Mouse (Mus musculus) CH12.LX (cell line): ENCODE measurements at regions not wholly inside any gene's neighbourhood (a gene's known extent, or its start where the extent isn't known, plus 50 kb on each side); places are given as distances from the start of the nearest gene placed in this dataset.

ENCODE experiments used
- CTCF ChIP-seq, 2 experiments: IDR thresholded peaks in 1 of 2; conservative IDR thresholded peaks in 1 of 2; 2 replicates each; pipeline ENCODE4 v1.5.1; 2011 to 2012; ENCODE audit warnings: low read depth in 2 of 2, low read length in 2 of 2, improper control_type of control experiment in 1 of 2, inconsistent platforms in 1 of 2, mild to moderate bottlenecking in 1 of 2, moderate library complexity in 1 of 2
- EP300 ChIP-seq: IDR thresholded peaks from 2 replicates; pipeline ENCODE4 v1.6.1; 2011; ENCODE audit warnings: low read length, improper control_type of control experiment
- MXI1 ChIP-seq: IDR thresholded peaks from 2 replicates; pipeline ENCODE4 v1.6.1; 2011; ENCODE audit warnings: mild to moderate bottlenecking, low read depth, low read length, improper control_type of control experiment
- MYC ChIP-seq: IDR thresholded peaks from 2 replicates; pipeline ENCODE4 v1.6.1; 2011; ENCODE audit warnings: low read depth, mild to moderate bottlenecking, improper control_type of control experiment, low read length
- POLR2A ChIP-seq: IDR thresholded peaks from 2 replicates; pipeline ENCODE4 v1.6.1; 2011; ENCODE audit warnings: low read depth, mild to moderate bottlenecking, improper control_type of control experiment, low read length
- UBTF ChIP-seq: IDR thresholded peaks from 2 replicates; pipeline ENCODE4 v1.6.1; 2012; ENCODE audit warnings: low read depth, mild to moderate bottlenecking, inconsistent platforms, low read length, improper control_type of control experiment, moderate library complexity
- ZC3H11A ChIP-seq: IDR thresholded peaks from 2 replicates; pipeline ENCODE4 v1.6.1; 2012; ENCODE audit warnings: low read depth, mild to moderate bottlenecking, inconsistent platforms, low read length, improper control_type of control experiment

- TF ChIP-seq EP300 (no peak), ZC3H11A (no peak), CTCF (conservative IDR thresholded peaks at IDR 0.05 in 1 of 2, IDR thresholded peaks at IDR 0.05 in 1 of 2; ENCODE audit: low read depth in 2 of 2, low read length in 2 of 2) (no peak), MYC (no peak), POLR2A (no peak), MXI1 (no peak), UBTF (no peak)
These were observed 735.6 kb upstream of the Zfp386 start for GRCm38 (mm10) chr12:115311956-115312355.
